Mouse (Mus musculus) urinary bladder, postnatal 4 days (tissue): ENCODE results near the gene Arl6ip1.
"Not testable (repeated sequence)": the region's sequence is repeated elsewhere in the genome, so short reads cannot be mapped to it uniquely, and the experiment has no call there.

Source experiments
- DNase-seq, 2 experiments: peaks; one replicate each; pipeline ENCODE4 v3.0.0; 2021 to 2022; ENCODE audit warnings: low spot score in 2 of 2

Gene Arl6ip1

DNA sequence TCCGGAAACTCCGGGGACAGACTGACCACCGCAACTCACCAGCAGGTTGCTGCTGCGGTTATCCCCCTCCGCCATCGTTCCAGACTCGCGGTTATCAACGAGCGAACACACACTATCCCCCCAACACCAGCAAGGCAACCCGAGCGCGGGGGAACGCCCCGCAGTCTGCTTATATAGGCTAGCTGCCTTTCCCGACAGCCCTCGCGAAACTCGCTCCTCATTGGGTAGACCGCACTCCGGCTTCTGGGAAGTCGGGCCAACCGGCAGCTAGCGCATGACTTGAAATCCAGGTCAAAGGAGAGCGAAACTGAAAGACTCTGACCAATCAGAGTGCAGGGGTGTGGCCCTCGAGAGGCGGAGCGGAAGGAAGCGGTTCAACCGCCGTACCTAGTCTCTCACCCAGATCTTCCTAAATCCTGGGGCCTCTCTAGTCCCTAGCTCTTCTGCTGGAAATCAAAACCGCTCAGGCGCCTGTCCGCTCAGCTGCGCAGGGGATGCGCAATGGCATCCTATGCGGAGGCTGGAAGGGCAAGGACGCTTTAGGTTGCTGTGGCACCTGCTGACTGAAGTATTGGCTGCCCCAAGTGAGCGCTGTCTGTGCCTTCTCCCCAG is at the start of gene Arl6ip1:
Arl6ip1 (minus strand) TSS at position 233 of the 612 bp plus-strand sequence.
- DNase-seq = peak; percentile 96 to 97

DNA sequence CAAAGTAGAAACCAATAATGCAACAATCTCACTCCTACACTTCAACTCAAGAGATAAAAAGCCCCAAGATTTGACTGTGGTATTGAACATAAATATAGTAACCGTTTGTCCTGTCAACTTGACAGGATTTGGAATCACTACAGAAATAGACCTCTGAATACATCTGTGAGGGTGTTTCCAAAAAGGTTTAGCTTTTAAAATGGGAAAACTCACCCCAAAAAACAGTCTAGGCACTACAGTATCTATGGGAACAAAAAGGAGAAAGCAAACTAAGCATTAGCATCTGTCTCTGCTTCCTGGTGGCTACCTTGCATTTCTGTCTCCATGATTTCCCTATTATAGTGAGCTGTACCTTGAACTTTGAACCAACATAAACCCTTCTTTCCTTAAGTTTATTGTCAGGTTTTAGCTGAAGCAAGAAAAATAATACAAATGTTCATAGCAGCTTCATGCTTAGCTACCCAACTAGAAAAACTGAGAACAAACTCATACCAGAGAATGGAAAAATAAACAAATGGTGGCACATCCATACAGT is 46.4 kb upstream of the Arl6ip1 start:
- no peak for DNase-seq

DNA sequence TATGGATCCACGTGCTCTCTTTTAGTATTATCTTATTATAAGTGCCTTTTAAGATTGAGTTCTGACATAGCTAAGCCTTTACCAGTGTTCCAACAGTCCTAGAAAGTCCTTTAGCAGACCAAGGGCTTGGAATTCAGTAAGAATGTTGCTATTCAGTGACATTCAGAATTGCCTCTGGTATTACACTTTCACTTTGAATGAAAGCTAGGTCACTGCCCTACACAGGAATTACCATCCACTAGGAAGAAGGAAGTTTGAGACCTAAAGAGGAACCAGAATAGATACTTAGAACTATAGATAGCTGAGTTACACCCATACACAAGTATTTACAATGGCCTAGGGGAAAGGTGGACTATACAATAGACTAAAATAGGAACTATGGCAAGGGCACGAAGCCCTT is 40.7 kb upstream of the Arl6ip1 start:
- not testable (repeated sequence) for DNase-seq

DNA sequence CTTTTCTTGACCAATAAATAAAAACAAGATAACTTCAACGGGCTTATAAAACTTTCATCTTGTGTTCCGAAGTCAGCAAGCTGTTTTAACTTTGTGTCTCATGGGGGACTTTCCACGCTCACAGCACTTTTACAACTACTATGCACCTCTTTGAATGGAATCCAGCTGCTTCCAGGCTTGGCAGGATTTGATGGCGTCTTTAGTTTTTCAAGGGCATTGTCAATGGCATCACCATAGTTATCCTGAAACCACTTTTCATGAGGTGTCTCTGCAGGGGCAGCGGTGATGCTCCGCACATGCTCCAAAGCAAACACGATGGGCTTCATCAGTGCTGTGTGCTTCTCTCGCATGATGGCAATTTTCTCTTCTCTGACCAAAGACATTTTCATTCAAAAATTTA is 33.5 kb upstream of the Arl6ip1 start:
- DNase-seq = no peak

DNA sequence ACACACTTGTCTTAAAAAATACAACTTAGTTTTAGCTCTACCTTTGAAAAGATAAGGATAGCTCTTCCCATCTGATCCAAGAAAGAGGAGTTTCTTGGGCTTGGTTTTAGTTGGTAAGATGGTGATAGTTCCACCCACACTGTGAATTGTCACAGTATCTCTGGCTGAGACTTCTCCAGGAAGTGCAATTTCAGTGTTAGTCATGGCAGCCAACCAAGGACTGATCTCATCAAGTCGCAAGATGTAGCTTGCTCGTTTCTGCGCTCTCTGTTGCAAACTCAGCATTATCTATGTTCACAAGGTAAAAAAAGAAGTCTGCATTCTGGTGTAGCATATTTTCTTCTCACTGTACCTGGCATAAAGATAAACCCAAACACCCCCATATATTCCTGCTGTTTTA is 30.7 kb upstream of the Arl6ip1 start:
- no peak for DNase-seq

DNA sequence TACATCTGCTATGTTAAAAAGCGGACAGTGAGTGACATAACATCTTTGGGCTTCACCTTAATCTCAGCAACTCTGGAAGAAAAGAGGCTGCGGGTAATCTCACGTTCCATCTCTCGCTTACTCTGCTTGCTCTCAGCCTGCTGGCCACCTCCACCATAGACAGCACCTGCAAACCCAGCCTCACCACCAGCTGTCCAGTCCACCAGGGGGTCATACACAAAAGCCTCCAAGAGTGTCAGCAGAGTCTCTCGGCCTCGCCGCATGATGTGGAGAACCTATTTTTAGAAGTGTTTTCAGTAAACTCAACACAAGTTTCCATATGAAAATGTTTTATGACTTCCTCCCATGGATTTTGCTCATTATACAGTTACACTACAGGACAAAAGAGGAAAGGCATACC is 27.0 kb upstream of the Arl6ip1 start:
- DNase-seq = no peak

DNA sequence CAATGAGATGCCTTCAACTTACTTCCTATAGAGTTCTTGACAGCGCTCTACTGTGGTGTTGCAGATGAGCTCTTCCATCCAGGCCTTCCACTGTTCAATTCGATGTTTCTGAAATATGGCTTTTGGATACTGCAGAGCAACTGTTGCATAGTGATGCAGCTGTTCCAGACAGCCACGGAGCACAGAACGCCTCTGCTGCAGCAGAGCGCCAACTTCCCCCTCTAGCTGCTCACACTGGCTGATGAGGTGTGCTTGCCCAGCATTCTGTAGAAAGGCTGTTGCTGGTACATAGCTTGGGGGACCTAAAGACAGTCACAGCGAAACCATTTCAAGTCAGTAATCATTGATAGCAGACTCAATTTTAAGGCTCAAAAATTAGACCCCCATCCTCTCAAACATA is 24.7 kb upstream of the Arl6ip1 start:
- no peak for DNase-seq

DNA sequence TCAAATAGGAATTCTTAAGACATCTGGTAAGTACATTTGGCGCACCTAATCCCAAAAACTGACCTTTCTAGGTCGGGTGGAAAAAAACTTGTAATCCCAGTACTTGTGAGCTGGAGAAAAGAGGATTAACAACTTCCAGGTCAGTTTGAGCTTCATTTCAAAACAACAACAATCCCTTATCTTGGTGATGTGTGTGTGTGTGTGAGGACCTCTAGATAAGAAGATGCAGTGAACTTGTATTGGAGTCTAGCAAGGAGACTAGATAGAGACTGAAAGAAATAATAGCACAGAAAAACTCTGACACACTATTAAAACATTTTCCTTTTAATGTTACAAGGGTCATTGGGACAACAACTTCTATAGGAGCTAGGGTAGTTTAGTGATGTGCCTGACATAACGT is 14.1 kb upstream of the Arl6ip1 start:
- no peak for DNase-seq

DNA sequence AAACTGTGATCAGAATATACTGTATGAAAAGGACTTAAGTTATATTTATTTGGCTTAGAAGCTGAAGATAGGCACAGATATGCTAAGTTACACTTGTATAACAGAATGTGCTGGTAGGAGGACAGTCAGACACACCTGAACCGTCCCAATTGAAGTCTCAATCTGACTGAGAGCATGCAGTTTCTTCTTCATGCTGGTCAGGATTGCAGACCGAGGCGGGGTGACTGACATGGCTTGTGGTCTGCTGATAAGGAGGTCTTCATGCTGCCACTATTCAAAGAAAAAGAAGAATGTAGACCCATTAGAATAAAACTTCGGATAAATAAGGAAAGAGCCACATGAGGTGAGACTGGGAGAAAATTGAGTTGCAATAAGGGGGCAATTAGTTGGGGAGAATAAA is 13.7 kb upstream of the Arl6ip1 start:
- DNase-seq = no peak

DNA sequence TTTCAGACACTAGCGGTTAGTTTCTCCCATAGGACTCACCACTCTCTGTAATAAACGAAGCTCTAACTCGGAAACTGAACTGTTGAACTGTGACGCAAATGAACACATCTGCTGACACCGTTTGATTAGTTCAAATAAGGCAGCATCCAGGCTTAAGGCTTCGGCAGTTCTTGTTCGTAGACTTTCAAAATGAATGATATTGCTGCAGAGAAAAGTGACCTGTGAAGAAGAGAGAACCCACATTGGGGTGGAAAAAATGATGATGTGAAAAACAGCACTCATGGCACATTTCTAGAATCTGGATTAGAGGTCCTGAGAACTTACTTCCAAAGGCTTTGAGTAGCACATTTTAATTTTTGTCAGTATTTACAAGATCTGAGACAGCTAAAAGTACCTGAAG is 11.8 kb upstream of the Arl6ip1 start:
- no peak for DNase-seq

DNA sequence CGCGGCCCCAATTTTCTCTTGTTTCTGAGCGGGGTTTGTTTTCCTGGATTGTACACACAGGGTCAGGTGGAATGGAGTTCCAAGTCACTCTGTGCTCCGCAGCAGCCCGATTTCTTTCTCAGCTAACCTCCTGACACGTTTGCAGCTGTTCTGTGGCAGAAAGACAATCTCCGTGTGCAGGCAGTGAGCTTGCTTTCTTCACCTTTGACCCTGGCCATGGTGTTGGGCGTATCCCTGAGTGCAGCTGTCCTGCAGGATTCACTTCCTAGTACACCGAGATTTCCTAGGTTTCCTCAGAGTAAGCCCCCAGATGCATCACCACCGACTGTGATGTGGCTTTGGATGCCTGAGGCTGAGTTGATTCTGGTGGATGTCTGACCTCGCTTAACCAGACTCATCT is 5.7 kb upstream of the Arl6ip1 start:
- no peak for DNase-seq

DNA sequence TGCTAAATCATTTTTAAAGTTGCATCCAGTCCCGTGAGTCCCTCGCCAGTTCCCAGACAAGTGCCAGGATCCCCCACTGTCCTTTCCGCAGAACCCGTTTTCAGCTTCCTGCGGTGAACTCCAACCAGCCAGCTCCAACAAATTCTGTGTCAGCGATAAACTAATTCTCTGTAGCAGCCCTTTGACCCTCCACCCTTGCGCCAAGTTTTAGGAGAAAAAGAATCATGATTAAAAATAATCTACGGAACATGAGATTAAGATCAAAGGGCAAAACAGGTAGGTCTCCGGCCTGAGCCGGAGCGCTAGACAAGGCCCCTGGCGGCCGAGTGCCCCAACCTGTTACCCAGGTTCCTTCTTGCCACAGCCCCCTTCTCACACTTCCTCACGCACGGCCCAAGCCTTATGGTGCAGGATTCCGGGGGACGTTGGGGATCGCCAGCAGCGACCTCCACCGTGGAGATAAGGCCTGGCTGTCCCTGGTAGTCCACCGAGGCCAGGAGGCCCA is 485 bp downstream of the Arl6ip1 start:
- DNase-seq = no peak

DNA sequence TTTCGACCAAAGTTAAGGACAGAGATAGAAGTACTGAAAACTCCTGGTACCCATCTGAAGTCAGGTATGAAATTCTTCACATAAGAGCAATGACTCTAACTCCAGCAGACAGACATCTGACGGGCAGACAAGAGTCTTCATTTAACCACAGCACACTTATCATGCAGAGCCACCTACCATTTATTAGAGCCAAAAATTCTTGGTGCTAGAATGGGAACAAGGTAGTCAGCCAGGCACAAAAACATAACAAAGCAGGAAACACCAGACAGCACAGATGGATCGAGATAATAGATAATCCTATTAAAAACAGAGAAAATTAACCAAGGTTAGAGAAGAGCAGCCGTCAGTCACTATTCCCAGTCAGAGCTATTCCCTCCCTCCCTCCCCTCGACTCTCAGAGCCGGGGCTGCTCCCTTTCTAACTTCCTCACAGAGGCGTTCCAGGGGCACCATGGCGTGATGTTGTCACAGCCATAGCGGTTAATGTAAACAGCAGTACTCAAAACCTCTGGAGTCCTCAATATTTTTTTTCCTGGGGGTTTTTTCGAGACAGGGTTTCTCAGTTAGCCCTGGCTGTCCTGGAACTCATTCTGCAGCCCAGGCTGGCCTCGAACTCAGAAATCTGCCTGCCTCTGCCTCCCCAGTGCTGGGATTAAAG is 3.1 kb downstream of the Arl6ip1 start:
- no peak for DNase-seq

DNA sequence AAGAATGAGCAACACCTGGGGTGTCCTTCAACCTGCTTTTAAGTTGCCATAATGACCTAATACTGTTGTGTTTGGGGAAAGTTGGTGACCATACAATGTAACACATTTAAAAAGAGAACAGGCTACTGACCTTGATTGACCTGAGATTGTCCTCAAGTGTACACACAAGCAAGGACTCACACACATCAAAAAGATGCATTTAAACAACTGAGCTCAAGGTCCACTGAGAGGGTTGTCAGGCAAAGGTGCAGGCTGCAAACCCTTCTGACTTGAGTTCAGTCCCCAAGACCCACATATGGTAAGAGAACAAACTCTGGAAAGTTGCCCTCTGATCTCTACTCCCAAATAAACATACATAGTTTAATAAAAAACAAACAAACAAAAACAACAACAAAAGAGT is 3.7 kb downstream of the Arl6ip1 start:
- no peak for DNase-seq

DNA sequence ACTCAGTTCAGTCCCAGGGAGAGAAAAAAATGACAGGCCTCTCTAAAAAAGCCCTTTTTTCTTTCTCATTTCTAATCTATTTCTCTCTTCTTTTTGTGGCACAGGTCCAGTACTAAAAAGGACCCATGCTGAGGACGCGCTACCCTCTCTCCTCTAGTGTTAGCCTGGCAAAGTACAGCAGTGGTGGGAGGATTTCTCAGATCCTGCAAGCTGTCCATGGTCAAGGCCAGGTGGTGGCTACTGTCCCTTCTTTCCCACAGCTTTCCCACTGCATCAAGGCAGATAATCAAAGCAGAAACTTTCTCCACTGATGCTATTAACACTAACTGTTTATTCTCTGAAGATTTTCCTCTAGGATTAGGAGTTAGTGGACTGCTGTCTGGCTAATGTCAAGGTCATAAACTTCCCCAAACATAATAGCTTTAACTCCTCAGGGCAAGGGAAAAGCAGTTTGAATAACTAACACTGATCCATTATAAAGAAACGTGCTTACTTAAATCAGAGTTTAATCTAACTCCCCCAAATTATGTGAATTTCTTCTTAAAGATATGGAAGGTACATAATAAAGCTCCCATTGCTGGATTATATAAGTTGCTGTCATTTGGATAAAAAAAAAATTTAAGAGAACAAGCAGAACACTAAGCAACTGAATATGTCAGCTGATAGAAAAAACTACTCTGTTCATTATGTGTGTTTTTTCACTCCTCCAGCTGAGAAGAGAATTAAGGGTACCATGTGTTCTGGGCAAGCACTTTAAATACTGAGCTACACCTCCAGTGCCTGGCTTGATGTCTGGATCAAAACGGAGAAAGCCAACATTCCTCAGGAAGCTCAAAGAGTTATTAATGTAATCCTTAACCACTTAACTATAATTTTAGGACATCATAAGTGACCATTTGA is 5.7 kb downstream of the Arl6ip1 start:
- DNase-seq = no peak

DNA sequence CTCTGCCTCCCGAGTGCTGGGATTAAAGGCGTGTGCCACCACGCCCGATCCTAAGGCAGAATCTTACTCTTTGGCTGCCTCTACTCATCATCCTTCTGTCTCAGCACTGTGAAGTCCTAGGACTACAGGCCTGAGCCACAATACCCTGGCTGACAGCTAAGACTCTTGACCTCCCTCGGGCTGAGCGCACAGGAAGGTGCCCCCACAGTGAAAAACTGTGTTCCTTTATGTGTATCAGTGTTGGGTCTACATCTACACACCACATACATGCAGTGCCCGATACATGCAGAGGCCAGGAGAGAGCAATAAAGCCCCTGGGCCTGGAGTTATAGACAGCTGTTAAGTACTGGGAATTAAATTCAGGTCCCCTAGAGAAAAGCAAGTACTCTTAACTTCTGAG is 7.2 kb downstream of the Arl6ip1 start:
- no peak for DNase-seq

DNA sequence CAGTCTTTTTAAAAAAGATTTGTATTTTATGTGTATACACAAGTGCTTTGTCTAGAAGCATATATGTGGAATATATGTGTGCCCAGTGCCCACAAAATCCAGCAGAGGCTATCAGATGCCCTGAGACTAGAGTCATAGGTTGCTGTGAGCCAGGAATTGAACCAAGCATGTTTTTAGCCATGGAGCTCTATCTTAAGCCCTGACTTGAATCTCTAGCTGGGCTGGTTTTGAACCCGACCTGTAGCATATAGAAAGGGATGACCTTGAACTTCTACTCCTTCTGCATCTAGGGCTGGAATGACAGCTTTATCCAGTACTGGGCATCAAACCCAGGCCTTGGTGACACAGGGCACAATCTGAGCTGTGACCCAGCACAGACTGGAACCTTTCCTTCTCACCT is 8.8 kb downstream of the Arl6ip1 start:
- DNase-seq = no peak

DNA sequence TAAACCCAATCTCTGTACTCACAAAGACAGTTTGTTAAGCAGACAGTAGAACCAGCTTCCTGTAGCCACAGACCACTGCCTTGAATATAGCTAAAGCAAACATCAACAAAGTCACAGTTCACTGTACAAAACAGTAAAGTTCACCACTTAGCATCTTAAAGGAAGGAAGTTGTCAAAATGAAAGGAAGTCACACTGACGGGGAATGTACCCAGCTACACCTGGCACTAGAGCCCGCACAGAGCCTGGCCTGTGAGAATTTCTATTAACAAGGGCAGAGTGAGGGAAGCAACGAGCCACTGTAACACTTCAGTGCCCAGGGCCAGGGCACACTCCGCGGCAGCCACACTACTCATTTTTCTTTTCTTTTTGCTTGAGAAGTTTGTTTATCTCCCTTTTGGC is 9.5 kb downstream of the Arl6ip1 start:
- DNase-seq = no peak

DNA sequence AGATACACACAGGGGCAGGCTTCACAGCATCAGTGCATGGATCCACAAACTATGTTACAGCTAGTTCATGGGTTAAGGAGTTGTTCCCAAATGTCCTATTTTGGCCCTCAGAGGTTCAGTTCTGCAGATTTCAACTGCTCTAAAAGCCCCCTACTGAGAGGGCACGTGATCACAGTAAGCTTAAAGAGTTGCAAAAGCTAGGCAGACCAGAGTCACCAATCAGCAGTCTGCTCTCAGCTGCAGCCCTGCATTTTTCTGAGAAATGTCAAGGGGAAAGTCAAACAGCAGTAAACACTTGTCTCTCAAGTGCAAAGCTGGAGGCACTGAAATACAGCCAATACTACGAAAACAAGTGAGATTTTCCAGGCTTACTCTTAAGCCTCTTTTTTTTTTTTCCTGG is 10.3 kb downstream of the Arl6ip1 start:
- DNase-seq = no peak

DNA sequence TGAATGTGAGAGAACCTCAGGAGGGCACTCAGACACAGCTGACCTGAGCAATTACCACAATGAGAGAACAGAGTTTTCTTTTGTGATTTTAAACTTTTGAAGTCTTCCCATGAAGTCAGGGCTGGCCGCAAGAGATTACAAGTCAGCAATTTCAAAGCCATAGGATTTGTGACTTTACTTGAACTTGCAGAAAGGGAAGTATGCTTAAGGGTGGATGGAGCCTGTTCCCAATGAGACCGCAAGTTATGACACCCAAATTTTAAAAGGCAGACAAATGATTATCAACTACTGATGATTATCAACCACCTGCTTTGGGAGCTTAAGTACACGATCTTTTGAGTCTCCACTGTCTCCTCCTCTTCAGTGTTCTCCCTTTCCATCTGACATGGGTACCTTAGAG is 11.0 kb downstream of the Arl6ip1 start:
- DNase-seq = no peak

DNA sequence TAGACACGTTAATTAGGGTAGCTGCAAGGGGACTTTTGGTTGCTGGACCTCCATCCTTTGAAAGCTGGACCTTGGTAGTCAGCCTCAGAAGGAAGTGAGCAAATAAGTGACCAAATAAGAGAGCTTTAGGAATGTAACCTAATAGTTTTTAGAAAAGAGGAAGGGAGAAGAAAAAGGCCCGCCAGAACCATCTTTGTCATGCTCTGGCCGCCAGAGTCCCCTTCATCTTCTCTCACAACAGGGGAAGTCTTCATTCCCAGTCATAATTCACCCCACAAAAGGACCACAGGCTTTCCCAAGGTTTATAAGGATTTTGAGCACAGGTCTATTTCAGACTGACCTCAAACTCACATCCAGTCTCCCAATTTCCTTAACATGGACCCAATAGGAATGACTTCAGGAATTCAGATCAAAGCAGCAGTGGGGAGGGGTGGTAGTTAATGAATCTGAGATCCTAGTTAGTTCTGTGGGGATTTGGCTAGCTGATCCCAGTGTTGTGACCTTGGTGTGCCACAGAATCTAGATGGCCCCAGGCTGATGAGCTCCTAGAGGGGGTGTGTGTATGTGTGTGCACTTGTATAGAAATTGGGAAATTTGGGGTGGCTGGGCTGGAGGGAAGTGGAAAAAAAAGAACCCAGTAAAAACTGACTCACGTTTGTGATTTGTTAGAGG is 11.8 kb downstream of the Arl6ip1 start:
- DNase-seq = no peak
